Mouse (Mus musculus) cerebellum, postnatal 25 days (tissue): ENCODE results near the gene Slc35g3.

ENCODE experiments used
- DNase-seq, 2 experiments: peaks; one replicate each; pipeline ENCODE4 v3.0.0; 2021; ENCODE audit warnings: mixed read lengths in 2 of 2

The Slc35g3 gene

DNA sequence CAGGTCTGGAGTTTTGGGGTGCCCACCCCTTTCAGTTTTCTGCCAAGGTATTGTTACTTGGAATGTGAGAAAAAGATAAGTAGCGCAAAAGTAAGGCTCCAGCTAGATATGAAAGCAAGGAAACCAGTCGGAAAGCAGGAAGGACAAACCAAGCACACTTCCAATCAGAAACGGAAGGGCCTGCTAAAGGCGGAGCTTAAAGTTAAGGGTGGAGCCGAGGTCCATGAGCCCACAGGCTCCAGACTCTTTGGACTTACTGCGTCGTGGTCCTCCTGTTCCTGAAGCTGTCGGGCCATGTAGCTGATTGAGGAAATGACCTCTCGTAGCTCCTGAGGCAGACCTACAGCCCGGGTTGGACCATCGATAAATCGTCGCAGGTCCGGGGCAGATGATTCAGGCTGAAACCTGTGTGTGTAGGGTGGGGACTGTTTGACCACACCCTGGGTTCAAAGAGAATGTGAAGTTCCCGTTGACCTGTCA, 23.1 kb upstream of the Slc35g3 start:
- no peak for DNase-seq

DNA sequence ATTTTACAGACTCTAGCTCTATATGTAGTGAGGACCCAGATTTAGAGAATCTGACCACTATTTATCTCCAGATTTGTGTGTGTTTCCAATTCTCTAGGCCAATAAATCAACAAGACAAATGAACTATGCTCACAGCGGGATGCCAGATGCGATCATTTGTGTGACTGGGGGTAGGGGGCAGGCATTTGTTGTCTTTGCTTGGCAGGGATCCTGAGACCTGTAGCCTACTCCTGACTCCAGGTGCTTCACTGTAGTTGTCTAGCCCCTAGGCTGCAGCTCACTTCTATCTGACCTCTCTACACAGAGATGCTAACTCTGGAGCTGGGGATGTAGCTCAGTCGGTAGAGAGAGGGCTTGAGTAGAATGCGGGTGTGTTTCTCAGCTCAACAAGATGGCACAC, 20.1 kb upstream of the Slc35g3 start:
- DNase-seq: no peak

DNA sequence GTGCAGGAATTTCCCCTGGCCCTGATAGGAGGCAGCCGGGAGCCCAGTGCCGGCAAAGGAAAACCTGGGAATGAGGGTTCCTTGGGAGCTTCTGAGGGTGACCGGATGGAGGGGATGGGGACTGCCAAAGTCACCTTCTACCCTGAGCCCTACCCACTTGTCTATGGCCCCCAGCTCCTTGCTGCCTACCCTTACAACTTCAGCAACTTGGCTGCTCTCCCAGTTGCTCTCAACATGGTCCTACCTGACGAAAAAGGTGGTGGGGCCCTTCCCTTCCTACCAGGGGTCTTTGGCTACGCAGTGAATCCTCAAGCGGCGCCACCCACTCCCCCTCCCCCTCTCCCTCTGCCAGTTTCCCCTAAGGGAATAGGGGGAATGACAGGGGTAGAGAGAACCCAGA, 17.2 kb upstream of the Slc35g3 start:
- DNase-seq: no peak

DNA sequence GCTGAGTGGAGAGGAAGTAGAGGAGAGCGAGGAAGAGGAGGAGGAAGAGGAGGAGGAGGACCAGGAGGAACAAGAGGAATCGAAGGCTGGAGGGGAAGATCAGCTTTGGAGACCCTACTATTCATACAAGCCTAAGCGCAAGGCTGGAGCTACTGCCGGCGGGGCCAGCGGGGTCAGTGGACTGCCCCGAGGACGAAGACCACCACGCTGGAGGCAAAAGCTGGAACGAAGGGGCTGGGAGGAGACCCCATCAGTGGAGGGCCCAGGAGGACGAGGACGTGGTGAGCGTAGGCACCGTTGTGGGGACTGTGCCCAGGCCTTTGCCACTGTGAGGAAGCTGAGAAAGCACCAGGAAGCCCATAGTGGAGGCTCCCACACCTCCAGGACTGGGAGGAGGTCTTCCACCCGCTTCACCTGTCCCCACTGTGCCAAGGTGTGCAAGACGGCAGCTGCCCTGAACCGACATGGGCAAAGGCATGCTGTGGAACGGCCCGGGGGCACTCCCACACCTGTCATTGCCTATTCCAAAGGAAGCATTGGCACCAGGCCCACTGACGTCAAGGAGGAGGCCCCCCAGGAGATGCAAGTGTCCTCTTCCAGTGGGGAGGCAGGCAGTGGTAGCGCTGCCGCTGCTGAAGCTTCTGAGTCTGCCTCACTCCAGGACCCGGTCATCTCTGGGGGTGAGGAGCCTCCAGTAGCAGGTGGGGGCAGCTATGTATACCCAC, 16.7 kb upstream of the Slc35g3 start:
- DNase-seq: peak; percentile 60 to 72

DNA sequence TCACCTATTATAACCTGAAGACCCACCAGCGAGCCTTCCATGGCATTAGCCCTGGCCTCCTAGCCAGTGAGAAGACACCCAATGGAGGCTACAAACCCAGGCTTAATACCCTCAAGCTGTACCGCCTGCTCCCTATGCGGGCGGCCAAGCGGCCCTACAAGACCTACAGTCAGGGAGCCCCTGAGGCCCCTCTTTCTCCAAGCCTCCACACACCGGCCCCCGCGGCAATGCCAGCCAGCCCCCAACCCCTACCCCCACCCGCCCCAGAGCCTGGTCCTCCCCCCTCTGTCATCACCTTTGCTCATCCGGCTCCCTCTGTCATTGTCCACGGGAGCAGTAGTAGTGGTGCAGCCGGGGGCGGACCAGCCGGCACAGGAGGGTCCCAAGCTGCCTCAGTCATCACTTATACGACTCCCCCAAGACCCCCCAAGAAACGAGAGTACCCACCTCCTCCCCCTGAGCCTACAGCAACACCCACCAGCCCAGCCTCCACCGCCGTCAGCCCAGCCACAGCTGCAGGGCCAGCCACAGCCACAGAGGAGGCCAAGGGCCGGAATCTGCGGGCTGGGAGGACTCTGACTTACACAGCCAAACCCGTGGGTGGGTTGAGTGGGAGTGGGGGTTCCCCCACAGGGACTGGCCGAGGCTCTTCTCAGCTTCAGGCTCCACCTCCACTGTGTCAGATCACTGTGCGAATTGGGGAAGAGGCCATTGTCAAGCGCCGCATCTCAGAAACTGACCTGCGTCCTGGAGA, 15.9 kb upstream of the Slc35g3 start:
- DNase-seq: no peak

DNA sequence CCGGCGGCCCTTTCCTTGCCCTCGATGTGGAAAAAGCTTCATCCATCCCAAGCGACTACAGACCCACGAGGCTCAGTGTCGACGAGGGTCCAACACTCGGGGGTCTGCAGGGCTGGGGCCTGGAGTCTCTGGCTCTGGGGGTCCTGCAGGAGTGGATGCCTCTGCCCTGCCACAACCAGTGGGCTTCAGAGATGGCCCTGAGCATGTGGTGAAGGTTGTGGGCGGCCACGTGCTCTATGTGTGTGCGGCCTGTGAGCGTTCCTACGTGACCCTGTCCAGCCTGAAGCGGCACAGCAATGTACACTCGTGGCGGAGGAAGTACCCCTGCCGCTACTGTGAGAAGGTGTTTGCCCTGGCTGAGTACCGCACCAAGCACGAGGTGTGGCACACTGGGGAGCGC, 14.7 kb upstream of the Slc35g3 start:
- no peak for DNase-seq

DNA sequence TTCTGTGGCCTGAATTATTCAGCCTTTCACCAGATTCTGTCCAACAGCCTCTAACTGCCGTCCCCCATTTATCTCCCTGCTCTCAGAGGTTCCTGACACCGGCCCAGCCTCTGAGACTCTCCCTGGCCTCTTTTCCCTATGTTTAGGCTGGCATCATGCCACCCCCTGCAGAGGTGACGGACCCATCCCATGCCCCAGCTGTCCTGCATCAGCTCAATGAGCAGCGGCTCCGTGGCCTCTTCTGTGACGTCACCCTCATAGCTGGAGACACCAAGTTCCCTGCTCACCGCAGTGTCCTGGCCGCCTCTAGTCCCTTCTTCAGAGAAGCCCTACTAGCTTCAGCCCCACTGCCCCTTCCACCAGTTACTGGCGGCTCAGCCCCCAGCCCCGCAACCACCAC, 13.9 kb upstream of the Slc35g3 start:
- DNase-seq: peak in 1 of 2 experiments; percentile 60

DNA sequence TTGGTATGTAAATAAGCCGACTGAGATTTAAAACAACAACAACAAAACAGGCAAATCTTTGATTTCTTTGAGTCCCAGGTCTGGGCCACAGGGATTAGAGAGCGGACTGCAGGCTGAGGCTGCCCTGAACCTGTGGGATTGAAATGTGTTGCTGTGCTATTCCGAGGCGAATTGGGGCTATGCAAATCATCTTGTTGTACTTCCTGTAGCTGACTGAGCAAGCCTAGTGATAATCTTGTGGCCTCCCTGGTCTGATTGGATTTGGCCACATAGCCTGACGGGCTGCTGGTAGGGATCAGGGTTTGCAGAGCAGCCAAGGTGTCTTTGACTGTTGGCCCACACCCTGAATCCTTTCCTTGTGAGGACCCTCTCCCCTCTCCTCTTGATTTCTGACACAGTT, 13.2 kb upstream of the Slc35g3 start:
- no peak for DNase-seq

DNA sequence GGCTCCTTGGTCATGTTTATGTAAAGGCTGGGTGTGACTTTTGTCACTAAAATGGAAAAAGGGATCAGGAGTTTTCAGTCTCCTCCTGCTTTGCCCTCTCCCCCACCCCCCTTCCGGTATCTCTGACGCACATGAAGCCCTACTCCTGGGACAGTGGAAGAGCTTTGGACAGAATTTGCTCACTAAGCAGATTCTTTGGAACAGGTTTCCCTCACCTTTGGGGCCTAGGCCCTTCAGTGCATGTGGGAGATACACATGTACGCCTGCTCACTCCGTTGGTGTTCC, 5.8 kb upstream of the Slc35g3 start:
- DNase-seq: peak in 1 of 2 experiments; percentile 36

DNA sequence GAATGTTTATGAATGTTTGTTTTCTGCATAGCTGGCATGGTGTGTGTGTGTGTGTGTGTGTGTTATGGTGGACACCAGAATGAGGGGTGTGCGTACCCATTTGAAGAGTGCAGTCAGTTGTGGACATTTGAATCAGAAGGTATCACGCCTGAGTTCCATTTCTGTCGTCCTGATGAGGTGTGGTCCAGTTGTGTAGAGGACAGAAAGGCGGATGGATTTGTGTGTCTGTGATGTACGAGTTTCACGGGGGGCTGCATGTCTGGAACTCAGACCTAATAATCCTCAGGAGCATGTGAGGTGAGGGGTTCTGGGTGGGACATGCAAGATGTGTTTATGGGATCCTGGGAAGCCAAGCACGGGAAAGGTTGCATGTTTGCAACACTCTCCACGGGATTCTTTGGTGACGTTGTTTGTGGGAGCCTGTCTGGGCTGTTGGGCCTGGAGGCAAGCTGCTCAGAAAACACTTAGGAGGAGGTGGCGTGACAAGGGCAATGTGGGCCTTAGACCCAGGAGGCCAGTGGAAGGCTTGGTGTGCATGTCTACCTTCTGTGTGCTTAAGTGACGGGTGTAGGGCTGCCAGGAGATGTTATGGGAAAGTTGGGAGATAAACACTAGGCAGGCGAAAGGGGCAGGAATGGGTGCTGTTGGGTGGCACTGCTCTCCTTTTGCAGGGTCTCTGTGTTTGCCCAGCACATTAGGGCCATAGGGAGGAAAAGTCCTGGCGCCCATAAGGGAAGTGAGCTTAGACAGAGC, 5.3 kb upstream of the Slc35g3 start:
- DNase-seq: peak in 1 of 2 experiments; percentile 31

DNA sequence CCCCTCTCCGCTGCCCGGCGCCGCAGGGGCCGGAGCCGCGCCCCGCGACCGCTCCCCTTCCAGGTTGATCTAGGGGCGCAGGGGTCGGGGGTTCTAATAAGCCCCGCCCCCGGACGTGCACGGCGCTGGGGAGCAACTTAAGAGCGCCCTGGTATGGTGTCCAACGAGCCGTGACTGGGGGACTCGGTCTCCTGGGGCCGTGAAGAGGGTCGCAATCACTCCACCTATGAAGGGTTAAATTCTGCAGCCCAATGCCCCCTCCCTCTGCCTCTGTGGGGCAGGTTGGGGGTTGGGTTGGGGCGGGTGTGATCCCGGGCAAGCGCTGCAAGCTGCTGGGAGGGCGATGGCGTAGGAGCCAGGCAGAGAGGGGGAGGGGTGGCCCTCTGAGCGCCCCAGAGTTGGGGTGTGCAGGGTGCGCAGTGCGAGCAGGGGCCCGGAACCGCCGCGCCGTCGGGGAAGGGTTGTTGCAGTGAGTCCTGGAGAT, 4.4 kb upstream of the Slc35g3 start:
- DNase-seq: peak; percentile 81 to 85

DNA sequence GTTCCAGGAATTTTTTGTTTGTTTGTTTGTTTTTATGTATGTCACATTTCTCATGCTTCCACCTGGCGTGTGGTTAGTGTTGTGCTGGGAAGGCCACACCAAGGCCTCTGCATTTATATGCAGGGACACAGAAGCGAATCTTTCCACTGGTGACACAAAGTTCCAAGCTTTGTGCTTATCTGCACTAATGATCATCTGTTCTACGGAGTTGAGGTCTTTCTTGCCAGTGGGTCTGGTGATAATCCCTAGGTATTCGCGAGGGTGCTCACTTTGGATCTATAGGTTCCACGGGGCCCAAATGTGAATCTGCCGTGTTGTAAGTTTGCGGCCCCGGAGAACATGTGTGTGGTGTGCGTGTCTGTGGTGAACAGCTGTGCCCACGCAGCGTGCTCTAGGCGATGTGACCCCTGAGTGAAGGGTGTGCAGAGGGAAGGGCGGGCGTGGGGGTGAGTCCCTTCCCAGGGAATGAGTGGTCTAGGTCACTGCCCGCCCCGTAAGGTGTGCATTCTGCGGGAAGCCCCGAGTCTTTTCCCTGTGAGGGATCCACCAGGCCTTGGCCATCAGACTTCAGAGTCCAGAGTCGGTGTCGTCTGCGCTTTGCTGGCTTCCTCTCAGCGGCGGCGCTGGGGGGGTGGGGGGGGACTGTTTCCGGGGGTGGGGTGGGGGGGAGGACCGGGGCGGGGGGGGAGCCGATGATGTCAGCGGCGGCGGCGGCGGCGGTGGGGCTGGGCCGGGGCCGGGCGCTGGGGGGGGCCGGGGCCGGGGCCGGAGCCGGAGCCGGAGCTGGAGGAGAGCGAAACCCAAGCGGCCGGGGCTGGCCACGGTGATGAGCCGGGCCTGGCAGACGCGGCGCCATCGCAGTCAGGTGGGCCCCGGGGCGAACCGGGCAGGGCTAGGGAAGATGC, 3.7 kb upstream of the Slc35g3 start, which contains the start of gene Zbtb4:
TSS of gene Zbtb4 (plus strand) at position 692 of the 905 bp plus-strand sequence.
- DNase-seq: peak; percentile 70 to 80

DNA sequence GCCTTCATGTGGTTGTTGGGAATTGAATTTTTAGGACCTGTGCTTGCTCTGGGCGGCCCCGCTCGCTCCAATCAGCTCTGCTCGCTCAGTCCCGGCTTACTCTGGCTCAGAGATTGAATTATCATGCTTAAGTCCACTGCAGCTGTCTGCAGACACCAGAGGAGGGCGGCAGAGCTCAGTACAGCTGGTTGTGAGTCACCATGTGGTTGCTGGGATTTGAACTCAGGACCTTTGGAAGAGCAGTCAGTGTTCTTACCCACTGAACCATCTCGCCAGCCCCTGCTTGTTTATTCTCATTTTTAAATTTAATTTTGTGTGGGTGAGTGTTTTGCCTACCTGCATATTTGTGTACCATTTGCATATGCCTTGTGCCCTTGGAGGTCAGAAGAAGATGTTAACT, 1.8 kb upstream of the Slc35g3 start:
- DNase-seq: no peak

DNA sequence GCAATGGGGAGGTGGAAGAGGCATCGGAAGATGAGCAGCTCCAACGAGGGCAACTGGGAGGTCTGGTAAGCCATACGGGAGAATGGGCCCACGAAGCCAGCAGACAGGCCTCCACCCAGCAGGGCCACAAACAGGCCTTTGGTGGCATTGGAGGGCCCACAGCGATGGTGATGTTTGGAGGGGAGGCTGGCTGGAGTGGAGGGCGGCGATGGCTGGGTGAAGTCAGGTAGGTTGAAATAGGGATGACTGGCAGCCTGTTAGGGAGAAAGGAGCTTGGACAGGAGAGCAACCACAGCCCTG, 917 bp downstream of the Slc35g3 start:
- peak in 1 of 2 experiments; percentile 34 for DNase-seq

DNA sequence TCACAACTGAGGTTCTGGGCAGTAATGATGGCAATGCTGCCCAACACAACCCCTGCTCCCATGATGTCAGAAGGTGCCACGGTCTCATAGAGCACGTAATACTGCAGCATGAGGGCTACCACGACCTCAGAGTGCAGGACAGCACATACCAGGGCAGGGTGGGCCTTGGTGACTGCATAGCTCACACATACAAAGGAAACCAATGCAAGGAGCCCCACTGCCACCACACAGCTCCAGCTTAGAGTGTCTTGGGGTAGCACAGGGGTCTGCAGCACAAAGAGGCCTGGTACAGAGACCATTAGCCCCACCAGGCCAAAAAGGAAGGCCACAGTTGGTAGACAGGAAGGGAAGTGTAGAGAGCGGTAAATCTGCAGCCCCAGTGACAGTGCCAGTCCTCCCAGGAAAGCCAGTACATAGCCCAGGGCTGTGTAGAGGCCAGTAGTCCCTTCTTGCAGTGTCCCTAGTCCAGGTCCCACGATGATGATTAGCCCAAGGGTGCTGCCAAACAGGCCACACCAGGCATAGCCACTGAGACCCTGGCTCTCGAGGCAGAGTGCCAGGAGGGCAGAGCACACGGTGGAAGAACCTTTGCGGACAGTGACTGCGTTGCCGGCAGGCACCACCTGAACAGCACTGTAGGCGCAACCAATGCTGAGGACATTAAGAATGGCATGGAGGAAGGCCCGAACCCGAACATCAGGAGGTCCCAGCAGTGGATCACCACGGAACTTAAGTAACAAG, 1.4 kb downstream of the Slc35g3 start:
- peak in 1 of 2 experiments; percentile 51 for DNase-seq

DNA sequence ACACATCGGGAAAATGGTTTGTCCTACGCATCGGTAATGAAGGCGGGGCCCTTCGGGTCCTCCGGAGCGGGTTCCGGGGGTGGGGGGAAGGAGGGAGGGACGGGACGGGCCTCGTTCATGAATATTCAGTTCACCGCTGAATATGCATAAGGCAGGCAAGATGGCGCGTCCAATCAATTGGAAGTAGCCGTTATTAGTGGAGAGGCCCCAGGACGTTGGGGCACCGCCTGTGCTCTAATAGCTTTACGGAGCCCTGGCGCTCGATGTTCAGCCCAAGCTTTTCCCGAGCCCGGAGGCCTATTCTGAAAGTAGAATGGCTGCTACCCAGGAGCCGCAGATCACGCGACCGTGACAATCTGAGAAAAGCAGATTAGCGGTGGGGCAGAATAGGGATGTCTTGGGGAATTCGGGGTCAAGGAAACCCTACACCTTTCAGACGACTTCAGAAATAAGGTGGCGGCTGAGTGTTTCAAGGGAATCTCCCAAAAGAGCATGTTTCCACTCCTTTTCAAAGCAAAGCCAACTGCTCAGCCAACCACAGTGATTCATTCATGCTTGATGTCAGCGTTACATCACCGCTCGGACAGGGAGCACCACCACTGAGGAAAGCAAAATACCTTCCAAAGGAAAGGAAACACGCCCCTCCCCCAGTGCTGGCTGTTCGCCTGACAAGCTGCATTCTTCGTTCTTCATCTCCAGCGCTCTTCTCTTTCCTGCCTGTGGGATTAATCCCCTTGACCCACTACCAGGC, 2.6 kb downstream of the Slc35g3 start:
- DNase-seq: peak; percentile 90 to 94

DNA sequence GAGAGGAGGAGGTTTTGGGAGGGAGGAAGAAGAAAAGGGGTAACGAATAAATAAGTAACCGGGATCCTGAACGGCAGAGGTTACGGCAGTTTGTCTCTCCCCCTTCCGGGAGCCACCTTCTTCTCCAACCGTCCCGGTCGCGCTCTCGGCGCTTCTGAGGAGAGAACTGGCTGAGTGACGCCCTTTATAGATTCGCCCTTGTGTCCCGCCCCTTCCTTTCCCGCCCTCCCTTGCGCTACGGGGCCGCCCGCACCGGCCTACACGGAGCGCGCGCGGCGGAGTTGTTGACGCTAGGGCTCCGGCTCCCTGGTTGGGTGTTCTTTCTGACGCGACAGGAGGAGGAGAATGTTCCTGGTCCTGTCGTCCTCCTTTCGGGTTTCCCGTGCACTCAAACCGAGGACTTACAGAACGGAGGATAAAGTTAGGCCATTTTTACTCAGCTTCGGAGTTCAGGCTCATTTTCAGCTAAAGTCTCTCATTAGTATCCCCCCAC, 3.2 kb downstream of the Slc35g3 start, which contains the start of gene Polr2a:
TSS of gene Polr2a (minus strand) at position 160 of the 493 bp plus-strand sequence.
- peak; percentile 98 to 99 for DNase-seq

DNA sequence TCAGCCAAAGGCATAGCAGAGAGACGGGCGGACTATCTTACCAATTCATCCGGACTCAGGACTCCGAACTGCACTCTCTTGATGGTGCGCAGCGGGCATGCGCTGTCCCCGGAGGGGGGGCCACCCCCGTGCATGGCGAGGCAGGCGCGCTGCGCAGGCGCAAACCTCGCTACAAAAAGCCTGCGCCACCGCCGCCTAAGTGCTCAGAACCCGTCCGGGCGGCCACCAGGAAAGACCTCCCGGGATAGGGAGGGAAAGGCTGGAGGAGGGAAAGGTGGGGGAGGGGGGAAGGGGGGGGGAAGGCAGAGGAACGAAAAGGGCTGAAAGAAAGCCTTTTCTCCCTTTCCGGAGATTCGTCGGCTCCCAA, 3.7 kb downstream of the Slc35g3 start:
- DNase-seq: peak; percentile 99

DNA sequence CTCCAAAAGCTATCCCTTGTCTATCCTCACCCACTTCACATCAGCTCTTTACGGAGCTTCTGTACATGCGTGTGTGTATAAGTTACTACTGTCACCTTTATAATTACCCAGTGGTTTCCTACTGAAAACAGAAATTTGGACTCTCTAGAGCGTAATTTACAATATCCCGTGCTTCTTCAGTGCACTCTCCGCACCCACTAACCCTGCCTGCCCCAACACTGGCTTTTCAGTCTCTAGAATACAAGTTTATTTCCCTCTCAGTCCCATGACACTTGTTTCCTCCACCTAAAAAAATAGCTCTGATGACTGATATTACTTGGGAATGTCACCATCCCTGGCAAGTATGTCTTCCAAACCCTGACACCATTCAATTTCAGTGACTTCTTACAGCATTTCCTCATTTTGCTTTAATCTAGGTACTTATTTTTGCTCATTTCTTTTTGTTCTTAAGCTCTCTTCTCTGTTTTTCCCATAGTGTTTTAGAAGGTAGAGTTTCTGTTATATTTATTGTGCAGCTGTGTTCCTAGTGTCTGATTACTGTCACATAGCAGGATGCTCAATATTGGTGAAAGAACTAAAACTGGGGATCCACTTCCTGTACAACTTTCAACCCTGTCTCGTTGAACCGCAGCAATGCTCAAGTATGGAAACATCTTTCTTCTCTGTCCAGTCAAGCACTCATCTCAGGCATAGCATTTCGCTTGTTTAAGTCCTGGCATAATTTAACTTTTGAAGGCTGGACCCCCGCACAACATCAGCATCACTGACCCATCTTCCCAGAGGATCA, 4.3 kb downstream of the Slc35g3 start:
- no peak for DNase-seq

DNA sequence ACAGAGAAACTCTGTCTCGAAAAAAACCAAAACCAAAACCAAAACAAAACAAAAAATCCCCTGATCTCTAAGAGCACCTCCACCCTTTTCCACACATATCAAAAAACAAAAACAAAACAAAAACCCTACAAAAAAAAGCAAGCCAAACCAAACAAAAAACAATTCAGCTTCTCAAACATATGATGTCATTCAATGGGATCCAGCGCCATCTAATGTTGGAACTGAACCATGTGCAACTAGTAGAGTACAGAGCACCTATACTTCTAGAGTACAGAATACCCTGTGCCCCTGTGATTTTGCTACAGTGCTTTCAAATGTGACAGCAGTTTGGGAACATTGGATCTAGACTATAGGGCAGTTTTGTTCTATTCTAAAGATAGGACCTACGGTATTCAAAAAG, 7.1 kb downstream of the Slc35g3 start:
- peak in 1 of 2 experiments; percentile 63 for DNase-seq
